Mouse (Mus musculus) megakaryocyte-erythroid progenitor cell, adult 5-6 weeks (primary cell): ENCODE measurements at regions not wholly inside any gene's neighbourhood (a gene's known extent, or its start where the extent isn't known, plus 50 kb on each side); places are given as distances from the start of the nearest gene placed in this dataset.

Source experiments
- ATAC-seq: replicated peaks from 2 replicates; pipeline ENCODE4 v1.8.0; 2016; ENCODE audit warnings: mild to moderate bottlenecking, inconsistent platforms; ENCODE audit not compliant: severe bottlenecking, poor library complexity, low FRiP score, low TSS enrichment

DNA sequence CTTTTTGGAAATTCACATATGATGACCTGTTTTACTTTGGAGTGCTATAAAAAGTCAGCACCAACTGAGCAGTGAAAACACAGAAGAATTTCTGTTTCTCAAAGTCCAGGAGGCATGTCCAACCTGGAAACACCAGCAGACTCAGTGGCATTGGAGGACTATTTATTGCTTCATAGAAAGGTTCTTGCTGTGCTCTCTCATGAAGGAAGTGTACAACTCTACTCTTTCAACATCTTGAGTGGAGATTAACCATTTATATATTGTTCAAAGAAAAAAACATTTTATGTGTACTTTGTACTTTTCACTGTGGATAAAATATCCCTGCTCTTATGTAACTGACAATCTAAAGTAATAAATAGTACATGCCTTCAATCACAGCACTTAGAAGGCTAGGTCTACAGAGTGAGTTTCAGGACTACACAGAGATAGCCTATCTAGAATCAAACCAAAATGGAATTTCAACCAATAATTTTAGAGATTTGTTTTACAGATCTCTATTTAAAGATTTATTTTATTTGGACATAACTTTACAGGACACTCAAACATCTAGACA lies 777.8 kb upstream of the Lcorl start:
- no peak for ATAC-seq
